Mouse (Mus musculus) hindbrain, embryonic 11.5 days (tissue): ENCODE data around the gene Sec22b. TPM values are rescaled to one million over a fixed set of nuclear protein-coding genes. Genes with fewer than 3 reads are reported as not detected.
A peak's percentile ranks its signal among the peaks of the same experiment; 100 is the strongest.

Experiments used
- ATAC-seq: fragments of 200-750 bp; cut with Nextera tagmentation; 2 replicates; pipeline ENCODE4 v1.8.0; 2017; ENCODE audit warnings: mild to moderate bottlenecking, moderate TSS enrichment, moderate library complexity; ENCODE audit not compliant: low FRiP score
- DNase-seq: peaks from one replicate; pipeline ENCODE4 v3.0.0-alpha.2; 2015; ENCODE audit warnings: low spot score
- H3K27ac ChIP-seq: fragments of 300-500 bp; sonication (generic); 2 replicates; pipeline ENCODE4 v1.5.1; 2014; ENCODE audit warnings: mild to moderate bottlenecking, low read depth, low read length
- H3K27me3 ChIP-seq: fragments of 300-500 bp; sonication (generic); 2 replicates; pipeline ENCODE4 v1.6.1; 2014; ENCODE audit warnings: mild to moderate bottlenecking, low read length, moderate library complexity, mixed read lengths; ENCODE audit not compliant: control insufficient read depth, insufficient read depth
- H3K36me3 ChIP-seq: fragments of 300-500 bp; sonication (generic); 2 replicates; pipeline ENCODE4 v1.6.1; 2014; ENCODE audit warnings: mild to moderate bottlenecking, low read length, moderate library complexity, mixed read lengths; ENCODE audit not compliant: control insufficient read depth, insufficient read depth
- H3K4me1 ChIP-seq: fragments of 300-500 bp; sonication (generic); replicated peaks from 2 replicates; pipeline ENCODE4 v1.6.1; 2014; ENCODE audit warnings: low read length, mixed read lengths; ENCODE audit not compliant: control insufficient read depth, insufficient read depth
- H3K4me2 ChIP-seq: fragments of 300-500 bp; sonication (generic); replicated peaks from 2 replicates; pipeline ENCODE4 v1.6.1; 2014; ENCODE audit warnings: mild to moderate bottlenecking, low read depth, low read length
- H3K4me3 ChIP-seq: fragments of 300-500 bp; sonication (generic); 2 replicates; pipeline ENCODE4 v1.5.1; 2014; ENCODE audit warnings: low read depth, low read length
- H3K9ac ChIP-seq: fragments of 300-500 bp; sonication (generic); 2 replicates; pipeline ENCODE4 v1.6.1; 2014; ENCODE audit warnings: low read depth, low read length
- H3K9me3 ChIP-seq: fragments of 300-500 bp; sonication (generic); 2 replicates; pipeline ENCODE4 v1.6.1; 2016; ENCODE audit warnings: low read length; ENCODE audit not compliant: control insufficient read depth
- WGBS: fragments of 180-500 bp; shearing (Covaris S2); extraction: QIAGEN DNeasy Blood & Tissue Kit; methylation state at CpG from one replicate; pipeline ENCODE4 v1.1.7; 2014; 5-methylcytosine and 5-hydroxymethylcytosine counted together
- polyA plus RNA-seq: library from polyadenylated mRNA; unstranded; fragments of >200 nt; fragmentation: Nextera tagmentation; extraction: Ambion mirVana; gene quantifications from 2 replicates; pipeline ENCODE4 v1.2.1, GENCODE M21; 2014

Sec22b gene
- polyA plus RNA-seq, 1 experiment from 2014 or later: 135 TPM

DNA sequence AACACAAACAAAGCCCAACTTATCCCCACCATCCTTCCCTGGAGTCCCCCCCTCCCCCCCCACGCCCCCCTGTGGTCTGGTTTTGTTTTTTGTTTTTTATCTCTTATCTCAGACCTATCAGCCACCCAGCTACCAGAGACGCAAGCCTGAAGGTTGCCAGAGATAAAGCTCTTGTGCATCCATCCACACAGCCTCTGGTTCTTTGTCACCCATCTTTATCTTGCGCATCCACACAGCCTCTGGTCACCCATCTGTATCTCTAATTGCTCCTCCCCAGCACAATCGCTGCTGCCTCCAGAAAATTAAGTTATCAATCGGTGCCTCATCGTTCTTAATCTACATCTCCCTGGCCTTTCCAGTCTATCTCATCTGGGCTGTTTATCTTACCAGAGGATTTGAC, 10.8 kb upstream of the Sec22b start:
- H3K9me3 ChIP-seq: no peaks in the 10 kb centered on the region
- WGBS: 68% methylated on average over 6 of the region's 6 CpGs
- peaks cover 9% of the 10 kb centered on the region for H3K27me3 ChIP-seq
- H3K4me2 ChIP-seq: no peak overlapping the region
- DNase-seq: no peak
- H3K9ac ChIP-seq: no peak overlapping the region
- no peaks in the 10 kb centered on the region for H3K36me3 ChIP-seq
- H3K27ac ChIP-seq: no peak overlapping the region
- H3K4me3 ChIP-seq: no peak overlapping the region
- ATAC-seq: no peak
- no peaks in the 10 kb centered on the region; the same call in 1 of the 2 replicates for H3K4me1 ChIP-seq

DNA sequence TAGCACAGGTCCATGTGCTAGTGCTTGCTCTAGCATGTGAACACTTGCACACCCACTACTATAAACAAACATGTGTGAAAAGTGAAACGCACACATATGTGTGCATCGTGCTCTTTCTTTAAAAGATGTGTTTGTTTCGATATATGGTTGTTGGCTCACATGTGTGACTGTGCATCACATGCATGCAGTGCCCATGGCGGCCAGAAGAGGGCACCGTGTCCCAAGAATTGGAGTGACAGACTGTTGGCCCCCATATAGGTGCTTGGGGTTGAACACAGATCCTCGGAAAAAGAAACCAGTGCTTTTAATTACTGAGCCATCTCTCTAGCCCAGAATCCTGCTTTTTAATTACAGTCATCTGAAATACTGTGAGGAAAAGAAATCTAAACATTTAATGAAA, 6.3 kb upstream of the Sec22b start:
- Histone ChIP-seq H3K27me3 (no peaks in the 10 kb centered on the region), H3K4me1 (no peaks in the 10 kb centered on the region), H3K36me3 (no peaks in the 10 kb centered on the region), H3K9ac (no peak overlapping the region), H3K9me3 (no peaks in the 10 kb centered on the region), H3K4me3 (no peak overlapping the region), H3K27ac (no peak overlapping the region), H3K4me2 (no peak overlapping the region)
- WGBS: 52% methylated on average over 6 of the region's 6 CpGs
- DNase-seq: peak; percentile 57
- ATAC-seq: no peak

- H3K36me3 ChIP-seq: no peaks in the 10 kb centered on the region
- no peak overlapping the region for H3K4me2 ChIP-seq
- no peaks in the 10 kb centered on the region for H3K4me1 ChIP-seq
- H3K9me3 ChIP-seq: no peaks in the 10 kb centered on the region
- WGBS: 63% methylated on average over 3 of the region's 3 CpGs
- ATAC-seq (no peak), DNase-seq (no peak)
- no peak overlapping the region for H3K27ac ChIP-seq
- H3K27me3 ChIP-seq: no peaks in the 10 kb centered on the region
- H3K9ac ChIP-seq: no peak overlapping the region
- H3K4me3 ChIP-seq: no peak overlapping the region
These were observed 2.6 kb upstream of the Sec22b start for GRCm38 (mm10) chr3:97898381-97898780.

GRCm38 (mm10) chr3:97901586-97901985, 596 bp downstream of the Sec22b start:
- Histone ChIP-seq H3K27ac (no peak overlapping the region), H3K27me3 (no peaks in the 10 kb centered on the region), H3K4me1 (no peaks in the 10 kb centered on the region), H3K4me3 (peak overlapping the region; percentile 93), H3K4me2 (peak overlapping the region; percentile 46), H3K36me3 (no peaks in the 10 kb centered on the region), H3K9me3 (no peaks in the 10 kb centered on the region), H3K9ac (peak overlapping the region; percentile 94)
- WGBS: 25% methylated on average over 5 of the region's 5 CpGs
- ATAC-seq (no peak), DNase-seq (no peak)

GRCm38 (mm10) chr3:97909737-97910136, 8.7 kb downstream of the Sec22b start:
- DNase-seq: no peak
- no peak for ATAC-seq
- H3K27ac ChIP-seq: no peak overlapping the region

GRCm38 (mm10) chr3:97911093-97911492, 10.1 kb downstream of the Sec22b start:
- Histone ChIP-seq H3K27me3 (no peaks in the 10 kb centered on the region), H3K9ac (no peak overlapping the region), H3K9me3 (no peaks in the 10 kb centered on the region), H3K4me2 (no peak overlapping the region), H3K36me3 (no peaks in the 10 kb centered on the region), H3K27ac (no peak overlapping the region), H3K4me3 (no peak overlapping the region), H3K4me1 (no peaks in the 10 kb centered on the region)
- DNase-seq: no peak
- no peak for ATAC-seq
- 93% methylated on average over 7 of the region's 7 CpGs for WGBS

More at GRCm38 (mm10) chr3:97909737-97910136, 8.7 kb downstream of the Sec22b start:
- H3K4me2 ChIP-seq: no peak overlapping the region
- no peaks in the 10 kb centered on the region for H3K36me3 ChIP-seq
- H3K9me3 ChIP-seq: no peaks in the 10 kb centered on the region
- 74% methylated on average over 2 of the region's 2 CpGs for WGBS
- no peak overlapping the region for H3K4me3 ChIP-seq
- no peaks in the 10 kb centered on the region for H3K27me3 ChIP-seq
- no peak overlapping the region for H3K9ac ChIP-seq
- no peaks in the 10 kb centered on the region for H3K4me1 ChIP-seq

DNA sequence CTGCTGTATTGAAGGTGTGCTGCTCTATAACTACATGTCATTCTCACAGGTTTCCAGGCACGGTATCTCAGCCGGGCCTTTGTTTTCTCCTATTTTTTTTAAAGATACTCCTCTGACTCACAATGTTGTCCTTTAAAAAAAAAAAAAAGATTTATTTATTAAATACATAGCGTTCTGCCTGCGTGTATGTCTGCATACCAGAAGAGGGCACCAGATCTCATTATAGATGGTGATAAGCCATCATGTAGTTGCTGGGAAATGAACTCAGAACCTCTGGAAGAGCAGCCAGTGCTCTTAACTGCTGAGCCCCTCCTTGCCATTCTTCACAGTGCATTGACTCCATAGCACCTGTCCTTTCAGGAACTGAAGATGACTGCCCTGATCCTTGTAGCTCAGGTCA, 14.1 kb downstream of the Sec22b start:
- no peak for DNase-seq
- H3K36me3 ChIP-seq: no peaks in the 10 kb centered on the region
- WGBS: 87% methylated on average over 4 of the region's 4 CpGs

DNA sequence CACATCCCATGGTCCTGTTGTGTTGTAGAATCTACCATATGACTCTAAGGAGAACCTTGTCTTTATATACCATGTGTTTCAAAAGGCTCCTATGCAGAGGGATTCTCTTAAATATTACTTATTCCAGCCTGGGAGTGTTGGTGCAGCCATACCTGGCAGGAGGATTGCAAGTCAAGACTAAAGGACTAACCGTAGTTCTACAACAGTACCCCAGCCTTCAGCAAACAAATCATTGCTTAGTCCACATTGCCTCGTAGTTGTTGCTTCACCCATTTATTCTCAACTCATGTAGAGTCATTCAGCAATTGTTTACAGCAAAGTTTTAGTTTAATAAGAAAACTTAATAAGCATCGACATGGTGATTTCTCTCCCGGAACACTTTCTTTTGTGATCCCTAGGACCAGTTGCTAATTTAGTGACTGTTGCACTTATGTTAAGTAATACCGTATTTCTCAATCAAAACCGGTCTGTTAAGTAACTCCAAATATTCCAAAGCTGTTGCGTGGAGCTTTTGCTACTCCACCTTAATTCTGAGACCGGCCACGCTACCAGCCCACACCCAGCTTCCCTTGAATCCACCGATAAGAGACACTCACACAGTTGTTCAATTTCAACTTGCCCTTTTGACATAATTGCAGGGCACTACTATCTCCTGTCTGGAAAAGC, 18.0 kb downstream of the Sec22b start:
- Histone ChIP-seq H3K36me3 (no peaks in the 10 kb centered on the region), H3K9ac (no peak overlapping the region), H3K27me3 (no peaks in the 10 kb centered on the region), H3K9me3 (no peaks in the 10 kb centered on the region), H3K4me2 (no peak overlapping the region), H3K4me3 (no peak overlapping the region), H3K27ac (no peak overlapping the region), H3K4me1 (no peaks in the 10 kb centered on the region)
- WGBS: 96% methylated on average over 10 of the region's 10 CpGs
- DNase-seq: no peak
- no peak for ATAC-seq

More for the DNA sequence above, 14.1 kb downstream of the Sec22b start:
- Histone ChIP-seq H3K27ac (no peak overlapping the region), H3K4me3 (no peak overlapping the region), H3K9me3 (no peaks in the 10 kb centered on the region), H3K27me3 (no peaks in the 10 kb centered on the region), H3K4me2 (no peak overlapping the region), H3K9ac (no peak overlapping the region), H3K4me1 (no peaks in the 10 kb centered on the region)
- no peak for ATAC-seq

GRCm38 (mm10) chr3:97925246-97925645, 24.3 kb downstream of the Sec22b start:
- Histone ChIP-seq H3K4me3 (no peak overlapping the region), H3K9ac (no peak overlapping the region), H3K4me2 (no peak overlapping the region), H3K27me3 (no peaks in the 10 kb centered on the region), H3K9me3 (no peaks in the 10 kb centered on the region), H3K4me1 (no peaks in the 10 kb centered on the region), H3K36me3 (no peaks in the 10 kb centered on the region), H3K27ac (no peak overlapping the region)
- no peak for ATAC-seq
- WGBS: 86% methylated on average over 2 of the region's 2 CpGs
- DNase-seq: no peak
